Mouse (Mus musculus) kidney, postnatal 0 days (tissue): ENCODE measurements at regions not wholly inside any gene's neighbourhood (a gene's known extent, or its start where the extent isn't known, plus 50 kb on each side); places are given as distances from the start of the nearest gene placed in this dataset.

Experiments
- ATAC-seq: fragments of 200-750 bp; cut with Nextera tagmentation; replicated peaks from 2 replicates; pipeline ENCODE4 v1.8.0; 2017; ENCODE audit warnings: low read depth, moderate number of reproducible peaks, moderate TSS enrichment, moderate library complexity; ENCODE audit not compliant: low FRiP score
- DNase-seq: peaks from one replicate; pipeline ENCODE4 v3.0.0-alpha.2; 2016; ENCODE audit warnings: low spot score
- H3K27ac ChIP-seq: fragments of 300-500 bp; sonication (generic); 2 replicates; pipeline ENCODE4 v1.5.1; 2014; ENCODE audit warnings: mild to moderate bottlenecking
- H3K27me3 ChIP-seq: fragments of 300-500 bp; sonication (generic); 2 replicates; pipeline ENCODE4 v1.6.1; 2014; ENCODE audit warnings: low read length, mixed read lengths; ENCODE audit not compliant: insufficient read depth
- H3K36me3 ChIP-seq: fragments of 300-500 bp; sonication (generic); 2 replicates; pipeline ENCODE4 v1.6.1; 2014; ENCODE audit warnings: low read length, mixed read lengths; ENCODE audit not compliant: insufficient read depth
- H3K4me1 ChIP-seq: fragments of 300-500 bp; sonication (generic); replicated peaks from 2 replicates; pipeline ENCODE4 v1.6.1; 2014; ENCODE audit warnings: antibody characterized with exemption, low read length, mixed read lengths; ENCODE audit not compliant: insufficient read depth
- H3K4me2 ChIP-seq: fragments of 300-500 bp; sonication (generic); 2 replicates; pipeline ENCODE4 v1.6.1; 2014; ENCODE audit warnings: mild to moderate bottlenecking, low read length, moderate library complexity, mixed read lengths
- H3K4me3 ChIP-seq: fragments of 300-500 bp; sonication (generic); replicated peaks from 2 replicates; pipeline ENCODE4 v1.5.1; 2014; ENCODE audit warnings: low read depth, low read length
- H3K9ac ChIP-seq: fragments of 300-500 bp; sonication (generic); 2 replicates; pipeline ENCODE4 v1.6.1; 2014; ENCODE audit warnings: low read depth, low read length
- H3K9me3 ChIP-seq: fragments of 300-500 bp; sonication (generic); replicated peaks from 2 replicates; pipeline ENCODE4 v1.6.1; 2016; ENCODE audit warnings: low read length, inconsistent platforms, mixed read lengths
- CTCF ChIP-seq: IDR thresholded peaks from 2 replicates; pipeline ENCODE4 v1.5.1; 2016; ENCODE audit warnings: antibody characterized with exemption, low read depth, mild to moderate bottlenecking, moderate library complexity
- WGBS: fragments of 180-500 bp; shearing (Covaris S2); extraction: QIAGEN DNeasy Blood & Tissue Kit; methylation state at CpG from one replicate; pipeline ENCODE4 v1.1.7; 2014; 5-methylcytosine and 5-hydroxymethylcytosine counted together

- no peak for TF ChIP-seq CTCF
- H3K4me2 ChIP-seq, result no peak overlapping the region
- no peak overlapping the region for H3K4me3 ChIP-seq
- no peaks in the 10 kb centered on the region for H3K27me3 ChIP-seq
- 46% methylated on average over 8 of the region's 8 CpGs for WGBS
- H3K27ac ChIP-seq, result no peak overlapping the region
- no peaks in the 10 kb centered on the region for H3K36me3 ChIP-seq
- ATAC-seq (no peak), DNase-seq (no peak)
- H3K9me3 ChIP-seq, result no peaks in the 10 kb centered on the region
- no peak overlapping the region for H3K9ac ChIP-seq
- no peaks in the 10 kb centered on the region for H3K4me1 ChIP-seq
Measured at GRCm38 (mm10) chr8:15610217-15610616, 564.3 kb upstream of the BB014433 start.

- Histone ChIP-seq H3K27me3 (no peaks in the 10 kb centered on the region), H3K9me3 (no peaks in the 10 kb centered on the region), H3K4me1 (no peaks in the 10 kb centered on the region), H3K36me3 (no peaks in the 10 kb centered on the region), H3K4me3 (no peak overlapping the region), H3K27ac (no peak overlapping the region), H3K4me2 (no peak overlapping the region), H3K9ac (no peak overlapping the region)
- TF ChIP-seq CTCF, result no peak
- WGBS, result 63% methylated on average over 7 of the region's 7 CpGs
- DNase-seq (no peak), ATAC-seq (no peak)
Measured at GRCm38 (mm10) chr8:15607598-15608215, 561.8 kb upstream of the BB014433 start.

- peak; percentile 54 for DNase-seq
- no peak for ATAC-seq
- Histone ChIP-seq H3K4me2 (no peak overlapping the region), H3K4me1 (no peaks in the 10 kb centered on the region), H3K27ac (no peak overlapping the region), H3K9me3 (no peaks in the 10 kb centered on the region), H3K27me3 (no peaks in the 10 kb centered on the region), H3K4me3 (no peak overlapping the region), H3K9ac (no peak overlapping the region), H3K36me3 (no peaks in the 10 kb centered on the region)
- peak; percentile 56 for TF ChIP-seq CTCF
- WGBS, result 59% methylated on average over 4 of the region's 4 CpGs
Measured at GRCm38 (mm10) chr8:15601531-15601930, 555.7 kb upstream of the BB014433 start.

GRCm38 (mm10) chr8:15593106-15593505, 547.2 kb upstream of the BB014433 start:
- no peak for TF ChIP-seq CTCF
- H3K4me3 ChIP-seq, result no peak overlapping the region
- H3K4me1 ChIP-seq, result no peaks in the 10 kb centered on the region
- H3K9ac ChIP-seq, result no peak overlapping the region
- ATAC-seq, result no peak
- no peak overlapping the region for H3K27ac ChIP-seq
- no peak overlapping the region for H3K4me2 ChIP-seq
- no peaks in the 10 kb centered on the region for H3K36me3 ChIP-seq
- WGBS, result 92% methylated on average over 6 of the region's 6 CpGs
- DNase-seq, result no peak
- no peaks in the 10 kb centered on the region for H3K27me3 ChIP-seq
- no peaks in the 10 kb centered on the region for H3K9me3 ChIP-seq

GRCm38 (mm10) chr8:15583782-15584181, 537.9 kb upstream of the BB014433 start:
- no peaks in the 10 kb centered on the region for H3K27me3 ChIP-seq
- H3K9ac ChIP-seq, result no peak overlapping the region
- TF ChIP-seq CTCF, result no peak
- DNase-seq, result no peak
- no peaks in the 10 kb centered on the region for H3K36me3 ChIP-seq
- H3K4me1 ChIP-seq, result no peaks in the 10 kb centered on the region
- no peak overlapping the region for H3K4me3 ChIP-seq
- ATAC-seq, result no peak
- H3K27ac ChIP-seq, result no peak overlapping the region
- WGBS, result 74% methylated on average over 5 of the region's 5 CpGs
- H3K9me3 ChIP-seq, result no peaks in the 10 kb centered on the region
- H3K4me2 ChIP-seq, result no peak overlapping the region

GRCm38 (mm10) chr8:15570091-15570490, 524.2 kb upstream of the BB014433 start:
- no peak for TF ChIP-seq CTCF
- Histone ChIP-seq H3K27ac (no peak overlapping the region), H3K27me3 (no peaks in the 10 kb centered on the region), H3K9me3 (no peaks in the 10 kb centered on the region), H3K4me1 (no peaks in the 10 kb centered on the region), H3K36me3 (no peaks in the 10 kb centered on the region), H3K4me3 (no peak overlapping the region), H3K4me2 (no peak overlapping the region), H3K9ac (no peak overlapping the region)
- WGBS, result 87% methylated on average over 5 of the region's 5 CpGs
- no peak for ATAC-seq
- no peak for DNase-seq

- DNase-seq, result no peak
- H3K27ac ChIP-seq, result no peak overlapping the region
- no peak for ATAC-seq
- no peaks in the 10 kb centered on the region for H3K27me3 ChIP-seq
- H3K9ac ChIP-seq, result no peak overlapping the region
- H3K36me3 ChIP-seq, result no peaks in the 10 kb centered on the region
- no peak for TF ChIP-seq CTCF
- H3K4me1 ChIP-seq, result no peaks in the 10 kb centered on the region
- 84% methylated on average over 2 of the region's 2 CpGs for WGBS
- H3K4me2 ChIP-seq, result no peak overlapping the region
- H3K9me3 ChIP-seq, result no peaks in the 10 kb centered on the region
- H3K4me3 ChIP-seq, result no peak overlapping the region
Measured at GRCm38 (mm10) chr8:15567742-15568141, 521.9 kb upstream of the BB014433 start.
